Mouse (Mus musculus) cerebellum, adult 2 months (tissue): ENCODE results near the gene Ccnq. TPM values are rescaled to one million over a fixed set of nuclear protein-coding genes. Genes with fewer than 3 reads are reported as not detected.
"Not testable (repeated sequence)": the region's sequence is repeated elsewhere in the genome, so short reads cannot be mapped to it uniquely, and the experiment has no call there.

Source experiments
- DNase-seq, 2 experiments: peaks; one replicate each; pipeline ENCODE4 v3.0.0; 2021
- H3K27ac ChIP-seq: fragments of 200-500 bp; 2 replicates; pipeline ENCODE4 v1.5.1; 2012; ENCODE audit warnings: low read length, control low read depth, inconsistent platforms; ENCODE audit not compliant: insufficient read depth
- H3K27me3 ChIP-seq: fragments of 200-500 bp; 2 replicates; pipeline ENCODE4 v1.6.1; 2012; ENCODE audit warnings: inconsistent platforms, mild to moderate bottlenecking, low read length, moderate library complexity; ENCODE audit not compliant: control insufficient read depth, insufficient read depth
- H3K4me1 ChIP-seq: fragments of 200-500 bp; 2 replicates; pipeline ENCODE4 v1.6.1; 2011; ENCODE audit warnings: low read length; ENCODE audit not compliant: control insufficient read depth, insufficient read depth
- H3K4me3 ChIP-seq: fragments of 200-500 bp; replicated peaks from 2 replicates; pipeline ENCODE3; 2011; ENCODE audit warnings: mild to moderate bottlenecking, low read depth, low read length, control low read depth; ENCODE audit not compliant: insufficient read depth
- CTCF ChIP-seq: fragments of 200-500 bp; IDR thresholded peaks from 2 replicates; pipeline ENCODE4 v1.5.1; 2011; ENCODE audit warnings: low read depth, mild to moderate bottlenecking, control low read depth, low read length, moderate library complexity, borderline replicate concordance; ENCODE audit not compliant: insufficient read depth
- POLR2A ChIP-seq: fragments of 200-500 bp; IDR thresholded peaks from 2 replicates; pipeline ENCODE4 v1.6.1; 2011; ENCODE audit warnings: low read length, control low read depth, borderline replicate concordance; ENCODE audit not compliant: insufficient read depth
- WGBS: fragments of 180-500 bp; shearing (Covaris S2); methylation state at CpG from one replicate; pipeline ENCODE4 v1.1.7; 2018; 5-methylcytosine and 5-hydroxymethylcytosine counted together
- polyA plus RNA-seq: library from polyadenylated mRNA; depleted of rRNA; stranded (reverse); fragments of >200 nt; gene quantifications from 2 replicates; pipeline ENCODE4 v1.2.3, GENCODE M21; 2012

Ccnq gene
- polyA plus RNA-seq, 1 experiment: 30.8 TPM

- H3K27ac ChIP-seq: no peak overlapping the region
- WGBS: 89% methylated on average over 6 of the region's 6 CpGs
- no peaks in the 10 kb centered on the region for H3K4me1 ChIP-seq
Observed at GRCm38 (mm10) chr11:78770436-78770835, 18.9 kb upstream of the Ccnq start.

GRCm38 (mm10) chr11:78768778-78769177 lies 17.2 kb upstream of the Ccnq start:
- Histone ChIP-seq H3K27me3 (no peaks in the 10 kb centered on the region), H3K4me3 (no peak overlapping the region), H3K27ac (no peak overlapping the region), H3K4me1 (no peaks in the 10 kb centered on the region)
- TF ChIP-seq POLR2A (no peak), CTCF (no peak)
- WGBS: 34% methylated on average over 3 of the region's 3 CpGs
- no peak for DNase-seq

More at GRCm38 (mm10) chr11:78770436-78770835, 18.9 kb upstream of the Ccnq start:
- no peak for DNase-seq
- H3K4me3 ChIP-seq: no peak overlapping the region
- no peaks in the 10 kb centered on the region for H3K27me3 ChIP-seq
- TF ChIP-seq CTCF: no peak

GRCm38 (mm10) chr11:78766069-78766830 lies 14.7 kb upstream of the Ccnq start:
- H3K27ac ChIP-seq: no peak overlapping the region
- DNase-seq: no peak
- TF ChIP-seq CTCF (no peak), POLR2A (no peak)
- no peaks in the 10 kb centered on the region for H3K27me3 ChIP-seq
- H3K4me3 ChIP-seq: no peak overlapping the region
- WGBS: 85% methylated on average over 6 of the region's 6 CpGs
- H3K4me1 ChIP-seq: no peaks in the 10 kb centered on the region

- no peak overlapping the region for H3K27ac ChIP-seq
- no peak for DNase-seq
- TF ChIP-seq CTCF (no peak), POLR2A (no peak)
- no peaks in the 10 kb centered on the region for H3K4me1 ChIP-seq
- H3K27me3 ChIP-seq: no peaks in the 10 kb centered on the region
- no peak overlapping the region for H3K4me3 ChIP-seq
- WGBS: 55% methylated on average over 6 of the region's 6 CpGs
Observed at GRCm38 (mm10) chr11:78764820-78765219, 13.3 kb upstream of the Ccnq start.

GRCm38 (mm10) chr11:78764304-78764703 lies 12.8 kb upstream of the Ccnq start:
- no peak overlapping the region for H3K4me3 ChIP-seq

GRCm38 (mm10) chr11:78762201-78762600 lies 10.7 kb upstream of the Ccnq start:
- H3K27ac ChIP-seq: no peak overlapping the region
- TF ChIP-seq CTCF (no peak), POLR2A (no peak)
- no peak for DNase-seq
- WGBS: 23% methylated on average over 5 of the region's 5 CpGs
- H3K4me1 ChIP-seq: no peaks in the 10 kb centered on the region
- H3K4me3 ChIP-seq: no peak overlapping the region
- H3K27me3 ChIP-seq: no peaks in the 10 kb centered on the region

More at GRCm38 (mm10) chr11:78764304-78764703, 12.8 kb upstream of the Ccnq start:
- Histone ChIP-seq H3K27ac (no peak overlapping the region), H3K4me1 (no peaks in the 10 kb centered on the region), H3K27me3 (no peaks in the 10 kb centered on the region)
- no peak for TF ChIP-seq POLR2A
- TF ChIP-seq CTCF: no peak
- 38% methylated on average over 8 of the region's 8 CpGs for WGBS
- DNase-seq: no peak

- DNase-seq: peak in 1 of 2 experiments; percentile 3
- TF ChIP-seq CTCF (no peak), POLR2A (no peak)
- WGBS: 62% methylated on average over 9 of the region's 9 CpGs
Observed at GRCm38 (mm10) chr11:78761086-78761485, 9.6 kb upstream of the Ccnq start.

GRCm38 (mm10) chr11:78755299-78755698 lies 3.8 kb upstream of the Ccnq start:
- DNase-seq: no peak
- no peak for TF ChIP-seq CTCF
- TF ChIP-seq POLR2A: no peak
- Histone ChIP-seq H3K4me1 (no peaks in the 10 kb centered on the region), H3K27me3 (no peaks in the 10 kb centered on the region), H3K27ac (no peak overlapping the region), H3K4me3 (no peak overlapping the region)
- WGBS: 70% methylated on average over 1 of the region's 1 CpGs

More at GRCm38 (mm10) chr11:78761086-78761485, 9.6 kb upstream of the Ccnq start:
- H3K27me3 ChIP-seq: no peaks in the 10 kb centered on the region
- H3K27ac ChIP-seq: no peak overlapping the region
- H3K4me3 ChIP-seq: no peak overlapping the region
- H3K4me1 ChIP-seq: no peaks in the 10 kb centered on the region

- WGBS: 75% methylated on average over 1 of the region's 1 CpGs
- H3K4me1 ChIP-seq, DNase-seq, H3K27me3 ChIP-seq, H3K27ac ChIP-seq, H3K4me3 ChIP-seq: not testable (repeated sequence)
Observed at GRCm38 (mm10) chr11:78754177-78754576, 2.6 kb upstream of the Ccnq start.
